Mouse (Mus musculus): Measurements from ENCODE around the gene Stau1. TPM values are rescaled to one million over a fixed set of nuclear protein-coding genes. Genes with fewer than 3 reads are reported as not detected.

Stau1 gene
- 77.4 and 85.7 TPM in 2 replicates for polyA plus RNA-seq (2015; fragmentation: Nextera tagmentation; extraction: Ambion mirVana)

GRCm38 (mm10) chr2:166995796-166996532, at the start of gene Stau1:
Stau1 (minus strand) TSS chr2:166996299.
- ATAC-seq (ENCODE audit: borderline replicate concordance, extremely low read depth, low FRiP score, low TSS enrichment), result peak; percentile 100
- peak within 1 kb of the TSS; percentile 60 for H3K4me2 ChIP-seq
- no peaks in the 10 kb centered on the region for H3K9me3 ChIP-seq
- under 1% methylated on average over 77 of the region's 88 CpGs for WGBS
- H3K4me1 ChIP-seq, result peaks cover 42% of the 10 kb centered on the region
- H3K9ac ChIP-seq, result peak within 1 kb of the TSS; percentile 94
- H3K4me3 ChIP-seq, result peak within 1 kb of the TSS; percentile 79
- H3K27ac ChIP-seq, result peak within 1 kb of the TSS; percentile 97
- H3K27me3 ChIP-seq, result no peaks in the 10 kb centered on the region
- no peaks in the 10 kb centered on the region for H3K36me3 ChIP-seq

DNA sequence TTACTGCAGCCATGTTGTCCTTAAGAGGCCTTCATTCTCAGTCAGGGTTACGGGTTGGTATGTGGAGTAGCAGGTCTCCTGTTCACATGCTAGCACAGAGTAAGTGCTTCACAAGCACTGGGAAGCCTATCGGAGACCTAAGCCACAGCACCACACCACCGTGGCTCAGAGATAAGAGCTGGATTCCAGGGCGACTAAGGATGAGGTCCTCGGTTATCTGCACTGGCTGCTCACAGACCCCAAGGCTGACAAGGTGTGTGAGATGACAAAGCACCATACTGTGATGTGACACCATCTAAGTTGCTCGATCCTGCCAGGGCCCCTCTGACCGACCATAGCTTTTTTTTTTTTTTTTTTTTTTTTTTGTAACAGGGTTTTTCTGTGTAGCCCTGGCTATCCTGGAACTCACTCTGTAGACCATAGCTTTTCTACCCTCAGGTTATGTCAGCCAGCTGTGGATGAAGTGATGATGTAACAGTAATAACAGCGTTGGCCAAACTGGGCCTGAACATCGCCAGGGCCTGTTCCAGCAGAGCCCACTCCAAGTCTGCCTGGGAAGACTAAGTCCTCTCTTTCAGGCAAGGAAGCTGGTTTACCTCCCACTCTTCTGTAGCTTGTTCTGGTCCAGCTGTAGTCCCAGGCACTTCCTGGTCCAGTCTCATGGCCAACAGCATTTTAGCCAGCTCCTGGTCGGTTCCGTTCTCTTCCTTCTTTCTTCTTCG, 47.5 kb upstream of the Stau1 start:
- peak; percentile 69; the same call in 1 of the 2 replicates for ATAC-seq (ENCODE audit: borderline replicate concordance, extremely low read depth, low FRiP score, low TSS enrichment)

GRCm38 (mm10) chr2:167039386-167039785, 43.3 kb upstream of the Stau1 start:
- Histone ChIP-seq H3K4me3 (no peak overlapping the region), H3K36me3 (peaks cover 99% of the 10 kb centered on the region), H3K4me1 (no peaks in the 10 kb centered on the region), H3K27me3 (no peaks in the 10 kb centered on the region), H3K9me3 (no peaks in the 10 kb centered on the region), H3K4me2 (no peak overlapping the region), H3K27ac (no peak overlapping the region), H3K9ac (no peak overlapping the region)
- no peak for ATAC-seq (ENCODE audit: borderline replicate concordance, extremely low read depth, low FRiP score, low TSS enrichment)
- WGBS, result 54% methylated on average over 8 of the region's 8 CpGs

More for the DNA sequence above, 47.5 kb upstream of the Stau1 start:
- Histone ChIP-seq H3K36me3 (peaks cover 93% of the 10 kb centered on the region), H3K4me2 (no peak overlapping the region), H3K27ac (no peak overlapping the region), H3K9ac (no peak overlapping the region), H3K4me3 (no peak overlapping the region), H3K4me1 (no peaks in the 10 kb centered on the region), H3K27me3 (no peaks in the 10 kb centered on the region), H3K9me3 (no peaks in the 10 kb centered on the region)
- WGBS, result 74% methylated on average over 12 of the region's 12 CpGs

- WGBS, result 87% methylated on average over 7 of the region's 7 CpGs
- Histone ChIP-seq H3K4me1 (no peaks in the 10 kb centered on the region), H3K4me2 (no peak overlapping the region), H3K36me3 (peaks cover 99% of the 10 kb centered on the region), H3K27ac (no peak overlapping the region), H3K9me3 (no peaks in the 10 kb centered on the region), H3K4me3 (no peak overlapping the region), H3K9ac (no peak overlapping the region), H3K27me3 (no peaks in the 10 kb centered on the region)
- no peak for ATAC-seq (ENCODE audit: borderline replicate concordance, extremely low read depth, low FRiP score, low TSS enrichment)
Observed at GRCm38 (mm10) chr2:167038716-167039115, 42.6 kb upstream of the Stau1 start.

- H3K9me3 ChIP-seq, result no peaks in the 10 kb centered on the region
- WGBS, result 84% methylated on average over 6 of the region's 6 CpGs
- no peak overlapping the region for H3K27ac ChIP-seq
- H3K4me3 ChIP-seq, result no peak overlapping the region
- H3K4me1 ChIP-seq, result no peaks in the 10 kb centered on the region
- H3K4me2 ChIP-seq, result no peak overlapping the region
- no peak for ATAC-seq (ENCODE audit: borderline replicate concordance, extremely low read depth, low FRiP score, low TSS enrichment)
- H3K27me3 ChIP-seq, result no peaks in the 10 kb centered on the region
- H3K36me3 ChIP-seq, result peaks cover 99% of the 10 kb centered on the region
- no peak overlapping the region for H3K9ac ChIP-seq
Observed at GRCm38 (mm10) chr2:167038297-167038696, 42.2 kb upstream of the Stau1 start.

GRCm38 (mm10) chr2:167037710-167038109, 41.6 kb upstream of the Stau1 start:
- WGBS, result 94% methylated on average over 12 of the region's 12 CpGs
- H3K4me2 ChIP-seq, result no peak overlapping the region
- no peaks in the 10 kb centered on the region for H3K9me3 ChIP-seq
- H3K4me1 ChIP-seq, result no peaks in the 10 kb centered on the region
- H3K4me3 ChIP-seq, result no peak overlapping the region
- no peak overlapping the region for H3K27ac ChIP-seq
- H3K9ac ChIP-seq, result no peak overlapping the region
- no peak; the same call in 1 of the 2 replicates for ATAC-seq (ENCODE audit: borderline replicate concordance, extremely low read depth, low FRiP score, low TSS enrichment)
- H3K36me3 ChIP-seq, result peaks cover 97% of the 10 kb centered on the region
- H3K27me3 ChIP-seq, result no peaks in the 10 kb centered on the region

DNA sequence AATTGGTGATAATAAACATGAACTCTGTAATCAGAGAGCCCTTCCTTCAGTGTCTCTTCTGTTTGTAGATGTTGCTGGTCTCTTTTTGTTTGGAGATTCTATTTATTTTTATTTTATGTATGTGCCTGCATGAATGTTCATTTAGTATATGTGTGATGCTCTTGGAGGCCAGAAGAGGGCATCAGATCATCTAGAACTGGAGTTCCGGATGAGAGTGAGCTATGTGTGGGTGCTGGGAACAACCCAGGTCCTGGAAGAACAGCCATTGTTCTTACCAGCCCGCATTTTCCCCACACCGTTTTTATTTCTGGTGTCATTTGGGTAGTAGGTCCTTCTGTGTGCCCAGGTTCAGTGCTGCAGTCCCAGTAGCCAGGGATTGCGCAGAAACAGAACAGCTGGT, 34.4 kb upstream of the Stau1 start:
- peaks cover 92% of the 10 kb centered on the region for H3K36me3 ChIP-seq
- no peak overlapping the region for H3K4me3 ChIP-seq
- no peaks in the 10 kb centered on the region for H3K27me3 ChIP-seq
- H3K9ac ChIP-seq, result no peak overlapping the region
- no peaks in the 10 kb centered on the region for H3K9me3 ChIP-seq
- no peak overlapping the region for H3K4me2 ChIP-seq
- H3K4me1 ChIP-seq, result no peaks in the 10 kb centered on the region
- no peak overlapping the region for H3K27ac ChIP-seq
- ATAC-seq (ENCODE audit: borderline replicate concordance, extremely low read depth, low FRiP score, low TSS enrichment), result no peak
- 89% methylated on average over 4 of the region's 4 CpGs for WGBS

GRCm38 (mm10) chr2:167028553-167028952, 32.5 kb upstream of the Stau1 start:
- Histone ChIP-seq H3K4me1 (no peaks in the 10 kb centered on the region), H3K36me3 (peaks cover 88% of the 10 kb centered on the region), H3K9me3 (no peaks in the 10 kb centered on the region), H3K4me2 (no peak overlapping the region), H3K4me3 (no peak overlapping the region), H3K27ac (no peak overlapping the region), H3K27me3 (no peaks in the 10 kb centered on the region), H3K9ac (no peak overlapping the region)
- ATAC-seq (ENCODE audit: borderline replicate concordance, extremely low read depth, low FRiP score, low TSS enrichment), result no peak
- WGBS, result 90% methylated on average over 7 of the region's 7 CpGs

GRCm38 (mm10) chr2:167019396-167019795, 23.3 kb upstream of the Stau1 start:
- Histone ChIP-seq H3K4me3 (no peak overlapping the region), H3K9me3 (no peaks in the 10 kb centered on the region), H3K36me3 (peaks cover 55% of the 10 kb centered on the region), H3K4me1 (peaks cover 12% of the 10 kb centered on the region), H3K9ac (no peak overlapping the region), H3K27ac (no peak overlapping the region), H3K4me2 (no peak overlapping the region), H3K27me3 (no peaks in the 10 kb centered on the region)
- 84% methylated on average over 10 of the region's 10 CpGs for WGBS
- ATAC-seq (ENCODE audit: borderline replicate concordance, extremely low read depth, low FRiP score, low TSS enrichment), result no peak

- Histone ChIP-seq H3K4me2 (peak overlapping the region; percentile 81), H3K27me3 (no peaks in the 10 kb centered on the region), H3K36me3 (peaks cover 22% of the 10 kb centered on the region), H3K4me3 (peak overlapping the region; percentile 90), H3K4me1 (peaks cover 12% of the 10 kb centered on the region), H3K9ac (peak overlapping the region; percentile 76), H3K9me3 (no peaks in the 10 kb centered on the region), H3K27ac (no peak overlapping the region)
- peak; percentile 69; the same call in 1 of the 2 replicates for ATAC-seq (ENCODE audit: borderline replicate concordance, extremely low read depth, low FRiP score, low TSS enrichment)
- under 1% methylated on average over 21 of the region's 21 CpGs for WGBS
Observed at GRCm38 (mm10) chr2:167015382-167015718, 19.3 kb upstream of the Stau1 start.

DNA sequence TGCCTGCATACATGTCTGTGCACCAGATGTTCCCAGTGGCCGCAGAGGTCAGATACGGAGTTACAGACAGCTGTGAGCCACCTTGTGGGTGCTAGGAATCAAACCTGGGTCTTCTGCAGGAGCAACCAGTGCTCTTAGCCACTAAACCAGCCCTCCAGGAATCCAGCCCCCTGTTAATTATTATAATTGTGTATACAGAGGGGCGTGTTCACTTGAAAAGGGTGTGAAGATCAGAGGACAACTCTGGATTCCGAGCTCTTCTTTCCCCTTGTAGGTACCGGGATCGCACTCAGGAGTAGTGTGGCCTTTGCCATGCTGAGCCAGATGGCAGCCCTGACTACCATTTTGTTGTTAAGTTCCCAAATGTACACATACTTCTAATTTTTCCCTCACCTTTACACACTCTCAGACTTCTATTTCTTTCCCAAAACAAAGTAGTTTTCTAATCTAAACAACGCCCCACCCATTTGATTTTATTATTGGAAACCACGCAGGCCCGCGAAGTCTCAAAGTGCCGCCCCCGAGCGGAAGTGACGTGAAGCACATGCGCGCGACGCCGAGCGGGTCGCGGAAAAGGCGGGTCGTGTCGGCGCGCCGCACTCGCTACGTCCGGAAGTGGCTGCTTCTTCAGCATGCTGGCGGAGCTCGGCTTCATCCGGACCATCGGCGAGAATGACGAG, 18.7 kb upstream of the Stau1 start, which contains the start of gene Ddx27:
TSS of gene Ddx27 (plus strand) at position 492 of the 680 bp plus-strand sequence.
- ATAC-seq (ENCODE audit: borderline replicate concordance, extremely low read depth, low FRiP score, low TSS enrichment), result peak; percentile 89
- Histone ChIP-seq H3K27me3 (no peaks in the 10 kb centered on the region), H3K4me1 (peaks cover 12% of the 10 kb centered on the region), H3K9ac (peak within 1 kb of the TSS; percentile 76), H3K9me3 (no peaks in the 10 kb centered on the region), H3K27ac (peak within 1 kb of the TSS; percentile 77), H3K4me3 (peak within 1 kb of the TSS; percentile 90), H3K4me2 (peak within 1 kb of the TSS; percentile 81), H3K36me3 (peaks cover 17% of the 10 kb centered on the region)
- WGBS, result 1% methylated on average over 37 of the region's 37 CpGs

Measured in lung, embryonic 15.5 days (tissue).